Mouse (Mus musculus): Measurements from ENCODE around the gene Eid2b. TPM values are rescaled to one million over a fixed set of nuclear protein-coding genes. Genes with fewer than 3 reads are reported as not detected.

The Eid2b gene
- polyA plus RNA-seq, 1 experiment from 2014 or later: 21.9 TPM

DNA sequence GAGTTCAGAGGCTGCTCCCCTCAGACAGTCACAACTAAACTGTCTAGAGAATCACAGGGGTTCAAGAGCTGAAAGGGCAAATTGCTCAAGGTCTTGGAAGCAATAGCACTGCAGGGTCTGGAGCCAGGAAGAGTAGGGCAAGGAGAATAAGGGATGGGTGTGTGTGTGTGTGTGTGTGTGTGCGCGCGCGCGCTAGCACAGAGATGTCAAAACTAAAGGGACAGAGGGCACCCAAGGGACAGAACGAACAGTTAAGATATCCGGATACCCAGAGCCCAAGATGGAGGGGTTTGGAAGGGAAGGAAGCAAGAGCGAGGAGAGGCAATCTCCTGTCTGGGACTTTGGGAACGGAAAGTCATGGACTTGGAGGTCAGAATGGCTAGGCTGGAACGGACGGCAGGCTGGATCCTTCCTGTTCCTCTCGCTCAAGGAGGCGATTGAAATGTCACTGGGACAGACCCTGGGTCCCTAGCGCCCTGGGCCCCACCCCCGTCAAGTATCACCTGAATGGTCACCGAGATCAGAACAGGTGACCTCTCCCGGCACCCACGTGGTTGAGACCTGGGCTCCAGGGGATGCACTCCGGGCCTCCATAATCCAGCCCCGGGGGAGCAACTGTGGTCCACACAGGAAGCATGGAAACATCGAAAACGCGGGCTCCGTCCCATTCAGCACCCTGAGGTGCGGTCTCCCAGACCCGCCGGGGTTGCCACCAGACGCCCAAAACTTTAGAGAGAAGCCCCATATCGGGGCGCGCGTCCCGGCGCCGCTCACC lies 33.8 kb downstream of the Eid2b start:
- H3K9ac ChIP-seq (ENCODE audit: low read length): peak overlapping the region; percentile 93
- peaks cover 10% of the 10 kb centered on the region; the same call in 1 of the 2 replicates for H3K4me1 ChIP-seq (ENCODE audit: control insufficient read depth, insufficient read depth, low read length)
- ATAC-seq (ENCODE audit: low FRiP score) (peak; percentile 47), DNase-seq (ENCODE audit: low spot score, missing footprints) (peak; percentile 91)
- WGBS: 7% methylated on average over 35 of the region's 35 CpGs
- H3K27ac ChIP-seq (ENCODE audit: low read depth, low read length): peak overlapping the region; percentile 57
- peak overlapping the region; percentile 99 for H3K4me3 ChIP-seq (ENCODE audit: low read depth, low read length)
- H3K9me3 ChIP-seq (ENCODE audit: control insufficient read depth, low read length): no peaks in the 10 kb centered on the region
- no peaks in the 10 kb centered on the region for H3K27me3 ChIP-seq (ENCODE audit: control insufficient read depth, insufficient read depth, low read length)
- H3K36me3 ChIP-seq (ENCODE audit: control insufficient read depth, insufficient read depth, low read length): peaks cover 26% of the 10 kb centered on the region
- peak overlapping the region; percentile 92 for H3K4me2 ChIP-seq

DNA sequence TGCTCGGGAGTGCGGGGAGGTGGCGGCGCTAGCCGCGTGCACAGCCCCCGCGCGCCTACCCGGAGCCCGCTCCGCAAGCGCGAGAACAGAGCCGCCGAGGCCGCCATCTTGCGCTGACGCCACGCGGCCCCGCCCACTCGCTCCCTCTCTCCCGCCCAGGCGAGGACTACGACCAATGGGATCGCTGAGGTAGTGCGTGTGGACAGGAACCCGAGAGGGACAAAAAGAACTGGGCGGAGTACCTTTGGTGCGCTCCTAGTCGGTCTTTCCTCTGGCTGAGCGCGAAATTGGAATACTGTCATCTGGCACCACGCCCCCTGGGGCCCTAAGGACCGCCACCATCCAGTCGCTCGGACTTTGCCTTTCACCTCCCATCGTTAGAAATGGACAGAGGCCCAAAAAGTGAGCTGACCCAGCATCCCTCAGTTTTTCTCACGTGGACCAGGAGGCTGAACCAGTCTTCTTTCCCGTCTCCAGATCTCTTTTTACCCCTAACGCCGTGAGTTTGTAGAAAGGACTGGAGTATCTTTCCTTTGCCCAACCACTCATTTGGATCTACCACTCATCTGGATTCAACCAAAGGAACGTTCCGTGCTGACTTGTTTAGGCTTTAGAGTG lies 34.5 kb downstream of the Eid2b start, which contains the start of gene Timm50:
TSS of gene Timm50 (minus strand) at position 147 of the 618 bp plus-strand sequence.
- ATAC-seq (ENCODE audit: low FRiP score) (peak; percentile 96), DNase-seq (ENCODE audit: low spot score, missing footprints) (peak; percentile 98)
- no peaks in the 10 kb centered on the region for H3K9me3 ChIP-seq (ENCODE audit: control insufficient read depth, low read length)
- peak within 1 kb of the TSS; percentile 93 for H3K9ac ChIP-seq (ENCODE audit: low read length)
- H3K36me3 ChIP-seq (ENCODE audit: control insufficient read depth, insufficient read depth, low read length): peaks cover 24% of the 10 kb centered on the region; the same call in 1 of the 2 replicates
- H3K4me1 ChIP-seq (ENCODE audit: control insufficient read depth, insufficient read depth, low read length): peaks cover 10% of the 10 kb centered on the region; the same call in 1 of the 2 replicates
- H3K4me2 ChIP-seq: peak within 1 kb of the TSS; percentile 92
- peak within 1 kb of the TSS; percentile 57 for H3K27ac ChIP-seq (ENCODE audit: low read depth, low read length)
- WGBS: 1% methylated on average over 43 of the region's 45 CpGs
- peak within 1 kb of the TSS; percentile 99 for H3K4me3 ChIP-seq (ENCODE audit: low read depth, low read length)
- no peaks in the 10 kb centered on the region for H3K27me3 ChIP-seq (ENCODE audit: control insufficient read depth, insufficient read depth, low read length)

DNA sequence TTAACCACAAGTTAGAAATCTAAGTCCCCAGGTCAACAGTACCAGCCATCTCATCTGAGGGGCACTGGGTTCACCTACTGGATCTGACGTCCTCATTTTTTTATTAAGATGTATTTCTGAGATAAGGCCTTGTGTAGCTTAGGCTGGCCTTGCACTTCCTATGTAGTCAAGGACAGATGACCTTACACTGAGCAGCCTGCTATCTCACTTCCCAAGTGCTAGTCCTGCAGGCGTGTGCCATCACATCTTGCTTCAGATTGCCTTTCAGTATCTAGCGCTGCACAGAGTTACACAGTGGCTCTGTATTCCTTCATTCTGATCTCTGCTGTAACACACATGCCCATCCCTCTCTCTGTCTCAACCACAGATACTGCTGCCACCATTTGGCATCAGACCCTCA lies 40.5 kb downstream of the Eid2b start:
- WGBS: 88% methylated on average over 3 of the region's 3 CpGs
- H3K4me1 ChIP-seq (ENCODE audit: control insufficient read depth, insufficient read depth, low read length): no peaks in the 10 kb centered on the region
- no peak for ATAC-seq (ENCODE audit: low FRiP score)
- H3K27me3 ChIP-seq (ENCODE audit: control insufficient read depth, insufficient read depth, low read length): no peaks in the 10 kb centered on the region
- H3K27ac ChIP-seq (ENCODE audit: low read depth, low read length): no peak overlapping the region
- H3K4me3 ChIP-seq (ENCODE audit: low read depth, low read length): no peak overlapping the region
- peaks cover 57% of the 10 kb centered on the region for H3K36me3 ChIP-seq (ENCODE audit: control insufficient read depth, insufficient read depth, low read length)
- no peak overlapping the region for H3K4me2 ChIP-seq
- no peak overlapping the region for H3K9ac ChIP-seq (ENCODE audit: low read length)
- no peak for DNase-seq (ENCODE audit: low spot score, missing footprints)
- H3K9me3 ChIP-seq (ENCODE audit: control insufficient read depth, low read length): no peaks in the 10 kb centered on the region

DNA sequence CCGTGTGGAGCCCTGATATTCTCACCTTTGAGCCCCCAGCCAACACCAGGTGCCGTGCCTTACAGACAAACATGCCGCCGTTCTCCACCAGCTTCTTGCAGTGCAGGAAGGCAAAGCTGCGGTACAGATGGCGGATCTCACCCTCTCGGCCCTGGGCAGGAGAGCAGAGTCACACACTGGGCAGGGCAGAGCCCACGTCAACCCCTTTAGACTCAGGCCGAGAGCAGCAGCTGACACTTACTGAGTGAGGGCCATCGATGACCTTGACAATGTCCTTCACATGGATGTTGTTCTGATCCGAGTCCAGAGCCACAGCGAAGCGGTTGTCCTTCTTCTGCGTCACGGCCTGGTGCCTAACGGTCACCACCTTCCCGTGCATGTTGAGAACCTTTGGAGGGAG lies 41.2 kb downstream of the Eid2b start:
- H3K36me3 ChIP-seq (ENCODE audit: control insufficient read depth, insufficient read depth, low read length): peaks cover 62% of the 10 kb centered on the region
- DNase-seq (ENCODE audit: low spot score, missing footprints): no peak
- no peak overlapping the region for H3K27ac ChIP-seq (ENCODE audit: low read depth, low read length)
- no peaks in the 10 kb centered on the region for H3K27me3 ChIP-seq (ENCODE audit: control insufficient read depth, insufficient read depth, low read length)
- no peaks in the 10 kb centered on the region for H3K4me1 ChIP-seq (ENCODE audit: control insufficient read depth, insufficient read depth, low read length)
- H3K9me3 ChIP-seq (ENCODE audit: control insufficient read depth, low read length): no peaks in the 10 kb centered on the region
- H3K4me3 ChIP-seq (ENCODE audit: low read depth, low read length): no peak overlapping the region
- no peak overlapping the region for H3K9ac ChIP-seq (ENCODE audit: low read length)
- H3K4me2 ChIP-seq: no peak overlapping the region
- ATAC-seq (ENCODE audit: low FRiP score): no peak
- WGBS: 94% methylated on average over 17 of the region's 17 CpGs

DNA sequence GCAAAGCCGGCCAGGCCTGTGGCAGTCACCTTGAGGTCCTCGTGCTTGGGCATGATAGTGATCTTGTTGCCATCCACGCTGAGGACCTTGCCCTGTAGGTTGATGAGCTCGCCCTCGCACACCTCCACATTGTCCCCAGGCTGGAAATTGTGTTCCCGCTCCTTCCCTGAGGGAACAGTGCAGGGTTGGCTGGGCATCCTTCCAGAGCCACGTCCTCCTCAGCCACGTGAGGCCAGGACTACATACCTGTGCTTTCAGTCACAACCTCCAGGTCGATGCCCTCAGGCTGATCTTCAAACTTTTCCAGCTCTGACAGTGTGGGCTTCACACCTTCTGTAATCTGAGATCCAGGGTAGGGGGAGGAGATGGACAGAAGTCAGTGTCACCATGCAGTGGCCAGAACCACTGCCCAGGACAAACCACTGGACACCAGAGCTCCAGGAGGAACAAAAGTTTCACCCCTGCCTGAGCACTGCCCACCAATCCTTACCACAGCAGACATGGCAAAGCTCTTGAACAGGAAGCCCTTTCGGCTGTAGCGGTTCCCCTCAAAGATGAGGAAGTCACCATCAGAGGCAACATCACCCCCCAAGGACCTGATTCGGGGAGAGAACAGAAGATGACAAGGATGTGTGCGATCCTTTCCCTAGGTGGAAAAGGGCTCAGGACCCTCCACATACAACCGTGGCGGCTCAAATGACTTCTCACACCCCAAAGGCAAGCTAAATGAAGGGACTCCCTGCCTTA lies 44.6 kb downstream of the Eid2b start:
- Histone ChIP-seq H3K9me3 (ENCODE audit: control insufficient read depth, low read length) (no peaks in the 10 kb centered on the region), H3K4me2 (no peak overlapping the region), H3K4me1 (ENCODE audit: control insufficient read depth, insufficient read depth, low read length) (no peaks in the 10 kb centered on the region), H3K27ac (ENCODE audit: low read depth, low read length) (no peak overlapping the region), H3K4me3 (ENCODE audit: low read depth, low read length) (no peak overlapping the region), H3K36me3 (ENCODE audit: control insufficient read depth, insufficient read depth, low read length) (peaks cover 66% of the 10 kb centered on the region), H3K27me3 (ENCODE audit: control insufficient read depth, insufficient read depth, low read length) (no peaks in the 10 kb centered on the region), H3K9ac (ENCODE audit: low read length) (no peak overlapping the region)
- DNase-seq (ENCODE audit: low spot score, missing footprints) (no peak), ATAC-seq (ENCODE audit: low FRiP score) (no peak)
- 91% methylated on average over 15 of the region's 15 CpGs for WGBS

DNA sequence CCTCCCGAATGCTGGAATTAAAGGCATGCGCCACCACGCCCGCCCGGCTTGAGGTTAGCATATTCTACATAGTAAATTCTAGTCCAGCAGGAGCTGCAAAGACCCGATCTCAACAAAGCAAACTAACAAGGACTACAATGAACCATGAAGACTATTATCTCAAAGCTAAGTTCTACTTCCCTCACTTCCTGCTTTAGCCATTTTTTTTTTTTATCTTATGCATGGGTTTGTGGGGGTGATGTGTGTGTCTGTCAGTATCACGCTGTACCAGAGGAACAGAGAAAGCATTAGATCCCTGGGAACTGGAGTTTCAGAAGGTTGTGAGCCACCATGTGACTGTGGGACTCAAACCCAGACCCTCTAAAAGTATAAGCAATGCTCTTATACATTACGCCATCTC lies 47.8 kb downstream of the Eid2b start:
- DNase-seq (ENCODE audit: low spot score, missing footprints) (no peak), ATAC-seq (ENCODE audit: low FRiP score) (no peak)
- Histone ChIP-seq H3K27me3 (ENCODE audit: control insufficient read depth, insufficient read depth, low read length) (no peaks in the 10 kb centered on the region), H3K4me1 (ENCODE audit: control insufficient read depth, insufficient read depth, low read length) (no peaks in the 10 kb centered on the region), H3K36me3 (ENCODE audit: control insufficient read depth, insufficient read depth, low read length) (peaks cover 50% of the 10 kb centered on the region), H3K4me2 (no peak overlapping the region), H3K27ac (ENCODE audit: low read depth, low read length) (no peak overlapping the region), H3K9me3 (ENCODE audit: control insufficient read depth, low read length) (no peaks in the 10 kb centered on the region), H3K9ac (ENCODE audit: low read length) (no peak overlapping the region), H3K4me3 (ENCODE audit: low read depth, low read length) (no peak overlapping the region)
- WGBS: 98% methylated on average over 8 of the region's 8 CpGs

DNA sequence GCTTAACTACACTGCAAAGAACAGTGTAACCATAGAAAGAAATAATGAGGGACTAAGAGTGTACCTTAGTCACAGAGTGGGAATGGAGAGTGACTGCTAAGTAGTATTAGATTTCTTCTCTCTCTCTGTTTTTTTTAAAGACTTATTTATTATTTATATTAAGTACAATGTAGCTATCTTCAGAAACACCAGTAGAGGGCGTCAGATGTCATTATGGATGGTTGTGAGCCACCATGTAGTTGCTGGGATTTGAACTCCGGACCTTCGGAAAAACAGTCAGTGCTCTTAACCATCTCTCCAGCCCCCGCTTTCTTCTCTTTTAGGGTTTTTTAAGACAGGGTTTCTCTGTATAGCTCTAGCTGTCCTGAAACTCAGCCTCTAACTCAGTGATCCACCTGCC lies 48.9 kb downstream of the Eid2b start:
- no peak for DNase-seq (ENCODE audit: low spot score, missing footprints)
- peaks cover 49% of the 10 kb centered on the region for H3K36me3 ChIP-seq (ENCODE audit: control insufficient read depth, insufficient read depth, low read length)

DNA sequence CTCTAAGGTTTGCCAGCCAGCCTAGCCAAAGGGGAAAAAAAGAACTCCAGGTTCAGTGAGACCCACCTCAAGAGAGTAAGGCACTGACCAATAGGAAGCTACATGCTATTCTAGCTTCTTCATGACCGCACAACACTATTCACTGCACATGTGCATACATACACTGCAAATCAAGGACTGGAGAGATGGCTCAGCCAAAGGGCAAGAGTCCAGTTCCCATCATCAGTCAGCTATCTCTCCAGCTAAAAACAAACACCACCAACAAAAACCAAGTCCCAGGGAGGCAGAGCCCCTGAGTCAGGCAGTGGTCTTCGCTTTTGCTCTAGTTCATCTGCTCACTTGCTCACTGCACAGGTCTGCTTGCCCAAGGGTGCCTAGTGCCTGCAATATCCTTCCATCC lies 50.7 kb downstream of the Eid2b start:
- 98% methylated on average over 2 of the region's 2 CpGs for WGBS
- ATAC-seq (ENCODE audit: low FRiP score): no peak

More for the DNA sequence above, 48.9 kb downstream of the Eid2b start:
- 81% methylated on average over 4 of the region's 4 CpGs for WGBS
- Histone ChIP-seq H3K27me3 (ENCODE audit: control insufficient read depth, insufficient read depth, low read length) (no peaks in the 10 kb centered on the region), H3K9me3 (ENCODE audit: control insufficient read depth, low read length) (no peaks in the 10 kb centered on the region), H3K4me1 (ENCODE audit: control insufficient read depth, insufficient read depth, low read length) (no peaks in the 10 kb centered on the region), H3K4me3 (ENCODE audit: low read depth, low read length) (no peak overlapping the region), H3K27ac (ENCODE audit: low read depth, low read length) (no peak overlapping the region), H3K9ac (ENCODE audit: low read length) (no peak overlapping the region), H3K4me2 (no peak overlapping the region)
- ATAC-seq (ENCODE audit: low FRiP score): no peak

More for the DNA sequence above, 50.7 kb downstream of the Eid2b start:
- H3K27ac ChIP-seq (ENCODE audit: low read depth, low read length): no peak overlapping the region
- no peaks in the 10 kb centered on the region for H3K4me1 ChIP-seq (ENCODE audit: control insufficient read depth, insufficient read depth, low read length)
- H3K27me3 ChIP-seq (ENCODE audit: control insufficient read depth, insufficient read depth, low read length): no peaks in the 10 kb centered on the region
- H3K36me3 ChIP-seq (ENCODE audit: control insufficient read depth, insufficient read depth, low read length): peaks cover 36% of the 10 kb centered on the region
- no peaks in the 10 kb centered on the region for H3K9me3 ChIP-seq (ENCODE audit: control insufficient read depth, low read length)
- H3K4me2 ChIP-seq: no peak overlapping the region
- no peak overlapping the region for H3K4me3 ChIP-seq (ENCODE audit: low read depth, low read length)
- no peak for DNase-seq (ENCODE audit: low spot score, missing footprints)
- H3K9ac ChIP-seq (ENCODE audit: low read length): no peak overlapping the region
